8 mouse cellular contexts compared by ENCODE assay signal in the genomic region with DNA sequence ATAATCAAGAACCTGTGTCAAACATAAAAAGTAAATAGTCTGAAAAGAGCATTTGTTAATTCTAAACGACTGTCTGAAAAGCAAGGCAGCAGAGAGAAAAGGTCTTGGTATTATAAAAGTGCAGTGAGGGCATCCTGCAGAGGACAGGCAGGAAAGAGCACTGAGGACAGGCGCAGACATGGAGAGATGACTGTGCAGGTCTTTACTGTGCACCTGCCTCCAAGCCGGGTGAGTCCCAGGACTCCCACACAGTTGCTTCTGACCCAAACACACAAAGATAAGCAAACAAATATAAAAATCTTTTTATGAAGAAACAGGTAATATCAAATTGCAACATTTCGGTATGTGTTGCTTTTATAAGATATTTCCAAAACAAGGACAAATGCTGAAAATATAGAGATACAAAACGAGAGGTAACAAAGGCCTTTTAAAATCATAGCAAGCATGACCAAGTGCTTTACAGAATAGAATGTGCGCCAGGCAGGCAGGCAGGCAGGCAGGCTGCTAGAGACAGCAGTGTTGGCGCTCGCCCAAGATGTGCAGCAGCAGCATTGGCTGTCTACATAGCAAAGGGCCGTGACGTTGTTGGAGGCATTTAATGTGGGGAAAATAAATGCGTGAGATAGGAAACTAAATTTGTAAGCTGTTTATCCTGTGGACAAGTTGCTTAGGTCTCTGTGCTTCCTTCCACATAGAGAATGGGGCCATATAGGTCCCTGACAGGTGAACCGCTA. TPM values are rescaled to one million over a fixed set of nuclear protein-coding genes. Genes with fewer than 3 reads are reported as not detected.
A peak's percentile ranks its signal among the peaks of the same experiment; 100 is the strongest.
DNase-seq lines count a peak whose midpoint lies in the region; ATAC-seq lines count a peak whose summit lies in the region.

No protein-coding gene starts in this region.

- ATAC-seq in erythroid progenitor cell, adult 5-6 weeks (replicated peaks; ENCODE audit: low FRiP score, poor library complexity, severe bottlenecking): no peak

- peak; percentile 29 to 49 for DNase-seq in adrenal gland, adult (ENCODE audit: inconsistent age in 2 of 2, low spot score in 1 of 2)
- DNase-seq in adrenal gland, adult 8-10 months: no peak
- DNase-seq in kidney, postnatal 10 days: peak; percentile 57
- no peak for DNase-seq in kidney, adult 11 months
- peak; percentile 55 to 65 for DNase-seq in adrenal gland, postnatal 36 days
- DNase-seq in layer of hippocampus, postnatal 14 days (ENCODE audit: low spot score in 2 of 2): peak; percentile 45 to 53
- DNase-seq in T-cell, adult 2 months (ENCODE audit: low spot score): no peak

RNA-seq across cellular contexts. Expression of gene Gclc, which starts 35.4 kb away (rescaled TPM):
- total RNA-seq in adrenal gland, adult 8-10 months (2022): 10 to 100 TPM; 34.1 to 53.4 (median 41.2) TPM
- total RNA-seq in adrenal gland, postnatal 36 days (2021): 10 to 100 TPM; 40.9 to 47.2 TPM
- 10 to 100 TPM; 40.4 to 41.6 TPM for total RNA-seq in layer of hippocampus, postnatal 14 days (2021)
- total RNA-seq in erythroid progenitor cell, adult 5-6 weeks (2015; ENCODE audit: low replicate concordance): 250 and 264 TPM in 2 replicates
- 227 and 234 TPM in 2 replicates for total RNA-seq in erythroid progenitor cell, adult 5-6 weeks (2017; ENCODE audit: low replicate concordance)

Comparison
In these comparisons a context has a peak if more than half of its experiments do, and no peak if none do; other contexts are left out.
1. DNase-seq: peak in adrenal gland, adult (2 of 2), kidney, postnatal 10 days (single experiment), adrenal gland, postnatal 36 days (2 of 2) and layer of hippocampus, postnatal 14 days (2 of 2); none in adrenal gland, adult 8-10 months (single experiment), kidney, adult 11 months (single experiment) and T-cell, adult 2 months (single experiment).
2. RNA of gene Gclc, which starts 35.4 kb away (total RNA-seq): 227 to 264 TPM in erythroid progenitor cell, adult 5-6 weeks; 34.1 to 53.4 TPM in adrenal gland, adult 8-10 months, 40.9 to 47.2 TPM in adrenal gland, postnatal 36 days and 40.4 to 41.6 TPM in layer of hippocampus, postnatal 14 days; every median in the first group is over 4 times any median in the second.